Mouse (Mus musculus) spleen, embryonic (tissue): ENCODE measurements at regions not wholly inside any gene's neighbourhood (a gene's known extent, or its start where the extent isn't known, plus 50 kb on each side); places are given as distances from the start of the nearest gene placed in this dataset.
"Not testable (repeated sequence)": the region's sequence is repeated elsewhere in the genome, so short reads cannot be mapped to it uniquely, and the experiment has no call there.

Experiments used
- CTCF ChIA-PET: fragments of 350-600 bp; sonication (Branson Sonifier 250); formaldehyde crosslinking; loops from one replicate; lab custom pipeline; 2022; lab: Charles Lee

- CTCF ChIA-PET, result interaction anchor here (0.6 to 0.7 kb wide), 4 partner anchors 27 to 613 kb away, joined by 3 to 8 read pairs (median 4); no protein-coding TSS in a partner anchor
Observed at GRCm38 (mm10) chr17:79977154-79977571, 81.2 kb upstream of the Atl2 start.

GRCm38 (mm10) chr17:79976518-79977100 lies 80.7 kb upstream of the Atl2 start:
- CTCF ChIA-PET, result interaction anchor here (0.6 kb wide), 1 partner anchor 43 kb away, joined by 3 read pairs; no protein-coding TSS in a partner anchor

GRCm38 (mm10) chr17:79975997-79976443 lies 80.1 kb upstream of the Atl2 start:
- CTCF ChIA-PET, result no interaction called here

- CTCF ChIA-PET, result not testable (repeated sequence)
Observed at GRCm38 (mm10) chr17:79975150-79975757, 79.3 kb upstream of the Atl2 start.

- CTCF ChIA-PET, result interaction anchor here (0.6 kb wide), 1 partner anchor 251 kb away, joined by 5 read pairs; no protein-coding TSS in a partner anchor
Observed at GRCm38 (mm10) chr17:79971721-79972336, 75.9 kb upstream of the Atl2 start.

- CTCF ChIA-PET, result no interaction called here
Observed at GRCm38 (mm10) chr17:79969500-79969972, 73.6 kb upstream of the Atl2 start.

GRCm38 (mm10) chr17:79968819-79969218 lies 72.9 kb upstream of the Atl2 start:
- CTCF ChIA-PET, result no interaction called here

- CTCF ChIA-PET, result no interaction called here
Observed at GRCm38 (mm10) chr17:79966981-79967380, 71.1 kb upstream of the Atl2 start.

- CTCF ChIA-PET, result interaction anchor here (0.5 kb wide), 1 partner anchor 459 kb away, joined by 3 read pairs; no protein-coding TSS in a partner anchor
Observed at GRCm38 (mm10) chr17:79965625-79966024, 69.7 kb upstream of the Atl2 start.

GRCm38 (mm10) chr17:79964850-79965249 lies 68.9 kb upstream of the Atl2 start:
- CTCF ChIA-PET, result no interaction called here

- CTCF ChIA-PET, result no interaction called here
Observed at GRCm38 (mm10) chr17:79963330-79963729, 67.4 kb upstream of the Atl2 start.

- CTCF ChIA-PET, result no interaction called here
Observed at GRCm38 (mm10) chr17:79961391-79961790, 65.5 kb upstream of the Atl2 start.

- CTCF ChIA-PET, result no interaction called here
Observed at GRCm38 (mm10) chr17:79960688-79961087, 64.8 kb upstream of the Atl2 start.

GRCm38 (mm10) chr17:79955267-79955666 lies 59.3 kb upstream of the Atl2 start:
- CTCF ChIA-PET, result no interaction called here

GRCm38 (mm10) chr17:79954624-79955244 lies 58.8 kb upstream of the Atl2 start:
- CTCF ChIA-PET, result interaction anchor here (0.6 to 0.9 kb wide), 2 partner anchors 36 to 37 kb away, joined by 3 to 6 read pairs; no protein-coding TSS in a partner anchor

GRCm38 (mm10) chr17:79948591-79949475 lies 52.9 kb upstream of the Atl2 start:
- CTCF ChIA-PET, result no interaction called here
